Comparison of ENCODE assay signal across 8 mouse cellular contexts in genomic region chr9:80942991-80943390, GRCm38 (mm10).
DNase-seq lines count a peak whose midpoint lies in the region; ATAC-seq and TF ChIP-seq lines count a peak whose summit lies in the region.

No protein-coding gene starts in this region.

- peak; percentile 46 for DNase-seq in hindbrain, embryonic 11.5 days (ENCODE audit: low spot score)
- DNase-seq in right cerebral cortex, adult 18-20 months: peak; percentile 5
- DNase-seq in right cerebral cortex, postnatal 25 days: no peak
- peak; percentile 3 to 65 for DNase-seq in frontal cortex, adult 2 months (ENCODE audit: extremely low spot score in 1 of 2, low spot score in 1 of 2)
- DNase-seq in stomach, postnatal 0 days (ENCODE audit: low spot score): no peak
- DNase-seq in spleen, postnatal 14 days (ENCODE audit: low spot score in 2 of 2): no peak

- no peak overlapping the region for H3K4me2 ChIP-seq in hindbrain, embryonic 11.5 days (replicated peaks; ENCODE audit: low read depth, low read length)
- H3K4me2 ChIP-seq in hindbrain, embryonic 13.5 days: no peak overlapping the region
- H3K4me2 ChIP-seq in stomach, postnatal 0 days (replicated peaks; ENCODE audit: low read depth): no peak overlapping the region

- no peak overlapping the region for H3K4me3 ChIP-seq in hindbrain, embryonic 11.5 days (ENCODE audit: low read depth, low read length)
- H3K4me3 ChIP-seq in hindbrain, embryonic 13.5 days: no peak overlapping the region
- H3K4me3 ChIP-seq in stomach, postnatal 0 days (ENCODE audit: low read depth, low read length): no peak overlapping the region

- H3K27ac ChIP-seq in hindbrain, embryonic 11.5 days (ENCODE audit: low read depth, low read length): no peak overlapping the region
- H3K27ac ChIP-seq in hindbrain, embryonic 13.5 days: no peak overlapping the region
- no peak overlapping the region for H3K27ac ChIP-seq in stomach, postnatal 0 days (replicated peaks)

- H3K4me1 ChIP-seq in hindbrain, embryonic 11.5 days (replicated peaks; ENCODE audit: control insufficient read depth, insufficient read depth, low read length): no peaks in the 10 kb centered on the region
- no peaks in the 10 kb centered on the region for H3K4me1 ChIP-seq in hindbrain, embryonic 13.5 days (replicated peaks)
- H3K4me1 ChIP-seq in stomach, postnatal 0 days (replicated peaks; ENCODE audit: control insufficient read depth, insufficient read depth): no peaks in the 10 kb centered on the region

- H3K27me3 ChIP-seq in hindbrain, embryonic 11.5 days (ENCODE audit: control insufficient read depth, insufficient read depth, low read length): no peaks in the 10 kb centered on the region
- no peaks in the 10 kb centered on the region for H3K27me3 ChIP-seq in hindbrain, embryonic 13.5 days
- no peaks in the 10 kb centered on the region for H3K27me3 ChIP-seq in stomach, postnatal 0 days (ENCODE audit: control insufficient read depth, insufficient read depth, low read length)

- WGBS in hindbrain, embryonic 11.5 days: 78% methylated on average over 2 of the region's 2 CpGs
- 72% methylated on average over 2 of the region's 2 CpGs for WGBS in hindbrain, embryonic 13.5 days
- 62% methylated on average over 2 of the region's 2 CpGs for WGBS in stomach, postnatal 0 days

- H3K9ac ChIP-seq in hindbrain, embryonic 11.5 days (ENCODE audit: low read depth, low read length): no peak overlapping the region
- H3K9ac ChIP-seq in hindbrain, embryonic 13.5 days: no peak overlapping the region
- no peak overlapping the region for H3K9ac ChIP-seq in stomach, postnatal 0 days (ENCODE audit: low read length)

- TF ChIP-seq EP300 in stomach, postnatal 0 days (optimal IDR thresholded peaks at IDR 0.05): no peak

- no peaks in the 10 kb centered on the region for H3K9me3 ChIP-seq in hindbrain, embryonic 11.5 days (ENCODE audit: control insufficient read depth, low read length)
- H3K9me3 ChIP-seq in hindbrain, embryonic 13.5 days: no peaks in the 10 kb centered on the region
- no peaks in the 10 kb centered on the region for H3K9me3 ChIP-seq in stomach, postnatal 0 days (ENCODE audit: control insufficient read depth, low read length)

- ATAC-seq in hindbrain, embryonic 11.5 days (ENCODE audit: low FRiP score): no peak
- ATAC-seq in hindbrain, embryonic 13.5 days (ENCODE audit: low FRiP score): no peak
- no peak for ATAC-seq in stomach, postnatal 0 days (ENCODE audit: low FRiP score, low TSS enrichment)
- ATAC-seq in cerebellum, adult (ENCODE audit: insufficient number of reproducible peaks, low FRiP score, low TSS enrichment): no peak

- no peaks in the 10 kb centered on the region for H3K36me3 ChIP-seq in hindbrain, embryonic 11.5 days (ENCODE audit: control insufficient read depth, insufficient read depth, low read length)
- no peaks in the 10 kb centered on the region for H3K36me3 ChIP-seq in hindbrain, embryonic 13.5 days
- no peaks in the 10 kb centered on the region for H3K36me3 ChIP-seq in stomach, postnatal 0 days (ENCODE audit: control insufficient read depth, insufficient read depth, low read length)

- peak; percentile 67 for TF ChIP-seq CTCF in stomach, postnatal 0 days (IDR thresholded peaks at IDR 0.05; ENCODE audit: low read depth)

Comparison
In these comparisons a context has a peak if more than half of its experiments do, and no peak if none do; other contexts are left out.
1. DNase-seq: peak in hindbrain, embryonic 11.5 days (single experiment), right cerebral cortex, adult 18-20 months (single experiment) and frontal cortex, adult 2 months (2 of 2); none in right cerebral cortex, postnatal 25 days (single experiment), stomach, postnatal 0 days (single experiment) and spleen, postnatal 14 days (0 of 2).